Mouse (Mus musculus): ENCODE data around the gene Igsf21. TPM values are rescaled to one million over a fixed set of nuclear protein-coding genes. Genes with fewer than 3 reads are reported as not detected.

Igsf21 gene
- polyA plus RNA-seq, 1 experiment from 2014 or later, result 0.10 TPM

DNA sequence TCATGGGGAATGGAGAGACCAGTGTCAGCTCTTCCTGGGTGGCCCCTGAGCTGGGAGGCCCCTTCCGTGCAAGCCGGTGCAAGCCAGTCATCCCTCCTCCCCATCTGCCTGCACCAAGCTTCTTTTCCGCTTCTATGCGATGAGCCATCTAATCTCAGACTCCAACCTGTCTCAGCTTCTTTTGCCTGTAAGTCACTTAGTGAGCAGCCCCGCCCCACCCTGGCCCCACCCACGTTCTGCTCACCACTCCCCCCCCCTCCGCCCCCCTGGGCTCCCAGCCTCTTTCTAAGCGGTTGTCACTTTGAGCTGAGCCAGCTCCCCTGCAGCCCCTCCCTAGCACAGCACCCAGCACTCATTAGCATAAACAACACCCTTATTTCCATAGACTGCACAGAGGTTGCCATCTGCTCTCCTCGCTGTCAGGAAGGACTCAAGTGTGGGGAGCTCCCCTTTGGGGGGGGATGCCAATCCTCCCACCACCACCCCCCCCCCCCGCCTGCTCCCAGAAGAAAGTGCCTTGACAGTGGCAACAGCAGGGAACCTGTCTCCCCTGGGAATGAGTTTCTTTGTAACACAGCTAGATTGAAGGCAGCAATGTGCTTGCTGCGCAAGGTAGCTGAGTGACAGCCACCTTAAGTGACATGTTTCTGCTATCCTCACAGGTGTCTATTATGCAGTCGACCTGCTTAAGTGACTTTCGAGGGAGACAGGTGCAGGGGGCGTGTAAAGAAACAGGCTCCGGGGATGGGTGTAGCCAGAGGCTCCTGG is 176.8 kb downstream of the Igsf21 start:
- Histone ChIP-seq H3K4me1 (replicated peaks) (no peaks in the 10 kb centered on the region), H3K36me3 (no peaks in the 10 kb centered on the region), H3K9me3 (replicated peaks) (no peaks in the 10 kb centered on the region; the same call in 1 of the 2 replicates), H3K4me3 (no peak overlapping the region), H3K27me3 (peaks cover 42% of the 10 kb centered on the region), H3K4me2 (no peak overlapping the region), H3K27ac (no peak overlapping the region), H3K9ac (no peak overlapping the region)
- 0 out of 2 replicates have a peak, but pooled peaks have one; percentile 14 for ATAC-seq (replicated peaks; ENCODE audit: insufficient number of reproducible peaks, insufficient read depth, low FRiP score, low read depth)
- 7% methylated on average over 15 of the region's 15 CpGs for WGBS

DNA sequence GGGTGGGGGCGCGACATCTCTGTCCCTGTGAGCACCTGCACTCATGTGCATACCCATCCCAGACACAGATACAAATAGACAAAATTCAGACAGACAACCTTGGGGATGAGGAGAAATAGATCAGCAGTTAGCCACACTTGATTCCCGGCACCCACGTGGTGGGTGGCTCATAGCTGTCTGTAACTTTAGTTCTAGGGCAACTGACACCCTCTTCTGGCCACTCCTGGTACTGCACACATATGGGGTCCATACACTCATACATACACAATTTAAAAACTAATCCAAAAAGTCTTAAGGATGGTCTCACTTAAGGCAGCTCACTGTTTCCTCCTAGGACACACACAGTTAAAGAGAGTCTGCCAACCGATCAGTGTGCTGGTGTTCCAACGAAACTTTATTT is 178.1 kb downstream of the Igsf21 start:
- H3K27me3 ChIP-seq, result peaks cover 42% of the 10 kb centered on the region
- no peak overlapping the region for H3K9ac ChIP-seq
- H3K4me3 ChIP-seq, result no peak overlapping the region
- H3K4me2 ChIP-seq, result no peak overlapping the region
- H3K9me3 ChIP-seq (replicated peaks), result no peaks in the 10 kb centered on the region; the same call in 1 of the 2 replicates
- no peak overlapping the region for H3K27ac ChIP-seq
- no peaks in the 10 kb centered on the region for H3K4me1 ChIP-seq (replicated peaks)
- WGBS, result 92% methylated on average over 6 of the region's 6 CpGs
- ATAC-seq (replicated peaks; ENCODE audit: insufficient number of reproducible peaks, insufficient read depth, low FRiP score, low read depth), result no peak
- no peaks in the 10 kb centered on the region for H3K36me3 ChIP-seq

DNA sequence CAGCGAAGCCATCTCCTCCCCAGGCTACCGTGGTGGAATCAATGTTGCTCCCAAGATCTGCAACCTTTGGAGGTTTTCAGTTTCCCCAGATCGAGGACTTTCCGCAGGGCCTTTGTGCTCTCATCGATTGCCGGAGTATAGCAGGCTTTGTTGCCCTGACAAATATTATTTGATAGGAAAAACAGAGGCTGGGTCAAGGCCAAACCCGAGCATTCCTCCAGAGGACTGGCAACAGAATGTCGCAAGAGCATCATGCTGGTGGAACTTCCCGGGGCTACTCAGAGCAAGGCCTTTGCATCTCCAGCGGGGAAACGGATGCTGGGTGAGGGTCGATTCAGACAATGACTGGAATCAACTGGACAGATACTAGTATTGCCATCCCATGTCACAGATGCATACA is 180.6 kb downstream of the Igsf21 start:
- no peak overlapping the region for H3K4me3 ChIP-seq
- no peak for ATAC-seq (replicated peaks; ENCODE audit: insufficient number of reproducible peaks, insufficient read depth, low FRiP score, low read depth)
- no peak overlapping the region for H3K4me2 ChIP-seq
- no peaks in the 10 kb centered on the region for H3K4me1 ChIP-seq (replicated peaks)
- peaks cover 22% of the 10 kb centered on the region for H3K27me3 ChIP-seq
- 86% methylated on average over 12 of the region's 12 CpGs for WGBS
- H3K9ac ChIP-seq, result no peak overlapping the region
- no peak overlapping the region for H3K27ac ChIP-seq
- no peaks in the 10 kb centered on the region; the same call in 1 of the 2 replicates for H3K9me3 ChIP-seq (replicated peaks)
- no peaks in the 10 kb centered on the region for H3K36me3 ChIP-seq

DNA sequence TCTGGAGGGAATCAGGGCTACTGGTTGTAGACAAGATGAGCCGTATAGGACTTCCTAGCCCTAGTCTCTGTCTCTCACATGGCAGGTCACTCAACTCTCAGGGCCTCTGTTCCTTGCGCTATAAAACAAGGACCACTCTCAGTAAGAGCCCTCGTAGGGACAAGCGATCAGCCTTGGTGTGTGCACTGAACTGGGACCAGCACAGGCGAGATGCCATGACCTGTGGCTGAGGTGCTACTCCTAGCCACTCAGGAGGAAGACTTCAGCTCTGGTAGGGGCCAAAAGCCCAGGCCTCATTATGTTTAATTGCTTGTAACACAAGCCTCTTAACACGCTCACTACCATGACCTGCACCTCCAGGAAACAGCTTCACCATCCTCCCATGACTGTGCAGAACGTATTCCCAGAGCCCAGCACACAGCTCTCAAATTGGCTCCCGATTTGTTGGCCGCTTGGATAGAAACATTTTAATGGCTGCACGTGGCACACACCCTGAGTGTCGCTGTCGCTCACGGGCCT is 183.4 kb downstream of the Igsf21 start:
- no peak overlapping the region for H3K4me2 ChIP-seq
- no peak overlapping the region for H3K27ac ChIP-seq
- peaks cover 3% of the 10 kb centered on the region; the same call in 1 of the 2 replicates for H3K27me3 ChIP-seq
- WGBS, result 80% methylated on average over 13 of the region's 13 CpGs
- H3K9me3 ChIP-seq (replicated peaks), result no peaks in the 10 kb centered on the region
- no peaks in the 10 kb centered on the region for H3K4me1 ChIP-seq (replicated peaks)
- H3K9ac ChIP-seq, result no peak overlapping the region
- ATAC-seq (replicated peaks; ENCODE audit: insufficient number of reproducible peaks, insufficient read depth, low FRiP score, low read depth), result no peak
- no peak overlapping the region for H3K4me3 ChIP-seq
- H3K36me3 ChIP-seq, result no peaks in the 10 kb centered on the region

DNA sequence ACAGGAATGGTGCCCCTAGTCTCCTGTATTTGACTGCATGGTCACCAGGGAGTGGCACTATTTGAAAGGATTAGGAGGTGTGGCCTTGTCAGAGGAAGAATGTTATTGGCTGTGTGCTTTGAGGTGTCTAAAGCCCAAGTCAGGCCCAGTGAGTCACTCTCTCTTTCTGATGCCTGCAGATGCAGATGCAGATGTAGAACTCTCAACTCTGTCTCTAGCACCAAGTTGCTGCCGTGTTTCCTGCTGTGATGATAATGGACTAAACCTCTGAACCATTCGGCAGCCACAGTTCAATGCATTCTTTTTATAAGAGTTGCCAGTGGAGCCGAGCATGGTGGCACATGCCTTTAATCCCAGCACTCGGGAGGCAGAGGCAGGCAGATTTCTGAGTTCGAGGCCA is 186.3 kb downstream of the Igsf21 start:
- no peaks in the 10 kb centered on the region for H3K4me1 ChIP-seq (replicated peaks)
- H3K4me3 ChIP-seq, result no peak overlapping the region
- H3K27me3 ChIP-seq, result no peaks in the 10 kb centered on the region
- no peak overlapping the region for H3K4me2 ChIP-seq
- WGBS, result 78% methylated on average over 5 of the region's 5 CpGs
- no peak for ATAC-seq (replicated peaks; ENCODE audit: insufficient number of reproducible peaks, insufficient read depth, low FRiP score, low read depth)
- H3K27ac ChIP-seq, result no peak overlapping the region
- H3K9me3 ChIP-seq (replicated peaks), result no peaks in the 10 kb centered on the region
- H3K9ac ChIP-seq, result no peak overlapping the region
- H3K36me3 ChIP-seq, result no peaks in the 10 kb centered on the region

DNA sequence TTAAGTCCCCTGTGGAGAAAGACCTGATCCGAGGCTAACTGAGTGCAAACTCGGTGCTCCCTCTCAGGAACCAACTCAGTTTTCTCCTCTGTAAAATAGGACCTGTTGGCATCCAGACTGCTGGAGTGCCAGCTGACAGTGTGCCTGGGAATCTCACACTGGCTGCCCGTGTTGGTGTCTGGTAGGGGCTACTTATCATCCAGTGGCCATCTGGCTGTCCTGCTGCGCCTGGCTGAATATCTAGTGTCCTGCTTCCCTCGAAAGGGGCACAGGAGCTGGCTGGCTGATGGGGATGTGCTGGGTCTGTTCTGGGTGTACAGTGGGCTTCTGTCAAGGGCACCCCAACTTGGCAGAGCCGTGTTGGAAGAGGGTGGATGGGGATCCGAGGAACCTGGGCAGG is 193.5 kb downstream of the Igsf21 start:
- H3K4me3 ChIP-seq, result no peak overlapping the region
- no peaks in the 10 kb centered on the region for H3K36me3 ChIP-seq
- no peak overlapping the region for H3K27ac ChIP-seq
- no peak for ATAC-seq (replicated peaks; ENCODE audit: insufficient number of reproducible peaks, insufficient read depth, low FRiP score, low read depth)
- H3K27me3 ChIP-seq, result no peaks in the 10 kb centered on the region
- no peaks in the 10 kb centered on the region for H3K4me1 ChIP-seq (replicated peaks)
- no peak overlapping the region for H3K9ac ChIP-seq
- H3K9me3 ChIP-seq (replicated peaks), result no peaks in the 10 kb centered on the region
- 63% methylated on average over 7 of the region's 7 CpGs for WGBS
- H3K4me2 ChIP-seq, result no peak overlapping the region

DNA sequence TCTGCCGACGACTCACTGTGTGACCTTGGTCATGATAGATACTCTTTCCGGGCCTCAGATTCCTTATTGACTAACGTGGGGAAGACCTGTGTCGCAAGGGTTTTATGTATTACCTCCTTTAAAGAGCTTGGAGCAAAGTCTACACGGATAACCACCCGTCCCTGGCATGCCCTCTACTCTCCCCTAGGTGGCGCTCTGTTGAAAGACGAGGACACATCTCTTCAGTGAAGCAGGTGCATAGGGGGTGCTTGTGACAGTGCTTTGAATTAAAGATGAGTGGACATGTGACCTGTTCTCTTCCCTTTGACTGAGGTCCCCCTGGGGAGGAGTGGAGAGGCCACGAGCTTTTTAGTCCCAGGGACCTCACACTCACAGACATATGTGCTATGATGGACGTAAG is 194.0 kb downstream of the Igsf21 start:
- H3K27ac ChIP-seq, result no peak overlapping the region
- H3K4me3 ChIP-seq, result no peak overlapping the region
- no peaks in the 10 kb centered on the region for H3K9me3 ChIP-seq (replicated peaks)
- no peak for ATAC-seq (replicated peaks; ENCODE audit: insufficient number of reproducible peaks, insufficient read depth, low FRiP score, low read depth)
- no peaks in the 10 kb centered on the region for H3K36me3 ChIP-seq
- H3K9ac ChIP-seq, result no peak overlapping the region
- no peak overlapping the region for H3K4me2 ChIP-seq
- H3K4me1 ChIP-seq (replicated peaks), result no peaks in the 10 kb centered on the region
- no peaks in the 10 kb centered on the region for H3K27me3 ChIP-seq
- 52% methylated on average over 11 of the region's 11 CpGs for WGBS

DNA sequence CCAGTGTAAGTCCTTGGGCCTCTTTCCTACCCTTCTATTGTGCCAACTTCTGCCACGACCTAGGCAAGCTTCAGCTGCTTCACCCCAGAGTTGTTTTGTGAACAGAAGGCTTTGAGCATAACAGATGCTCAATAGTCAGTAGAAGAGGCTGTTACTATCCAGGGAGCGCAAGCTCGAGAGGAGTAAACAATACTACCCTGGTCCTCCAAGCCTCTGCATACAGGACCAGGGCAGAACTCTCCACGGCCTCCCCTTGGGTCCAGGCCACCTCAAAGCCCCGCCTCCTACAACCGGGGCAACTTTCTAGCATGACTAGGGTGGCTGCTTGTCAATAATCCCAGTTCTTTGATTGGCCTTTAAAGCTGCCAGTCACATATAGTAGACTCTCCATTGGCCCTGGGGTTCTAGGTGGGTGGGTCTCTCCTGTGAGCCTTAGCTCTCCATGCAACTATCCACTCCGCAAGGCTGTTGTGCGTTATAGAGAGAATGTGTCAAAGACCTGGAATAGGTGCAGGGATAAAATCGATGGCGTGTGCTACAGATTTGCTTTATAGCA is 198.7 kb downstream of the Igsf21 start:
- ATAC-seq (replicated peaks; ENCODE audit: insufficient number of reproducible peaks, insufficient read depth, low FRiP score, low read depth), result no peak
- no peak overlapping the region for H3K9ac ChIP-seq
- WGBS, result 64% methylated on average over 10 of the region's 10 CpGs

DNA sequence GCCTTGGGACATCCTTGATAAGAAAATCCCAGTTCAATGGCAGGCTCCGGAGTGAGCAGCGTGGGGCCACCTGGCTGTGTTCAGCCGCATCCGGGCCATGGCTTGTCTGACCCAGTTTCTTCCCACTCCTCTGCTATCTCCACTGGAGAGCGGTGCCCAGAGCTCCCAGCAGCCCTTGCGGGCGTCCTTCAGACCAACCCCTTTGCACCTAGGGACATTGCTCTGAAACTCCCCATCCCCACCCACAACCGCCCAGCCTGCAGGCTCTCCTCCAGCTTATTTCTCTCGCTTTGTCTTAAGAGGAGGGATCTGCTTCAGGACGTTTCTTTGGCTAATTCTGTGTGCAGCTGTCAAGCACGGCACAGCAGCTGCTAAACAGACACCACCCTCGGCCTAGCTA is 202.6 kb downstream of the Igsf21 start:
- WGBS, result 26% methylated on average over 12 of the region's 12 CpGs
- no peak overlapping the region for H3K9ac ChIP-seq
- no peak; the same call in 1 of the 2 replicates for ATAC-seq (replicated peaks; ENCODE audit: insufficient number of reproducible peaks, insufficient read depth, low FRiP score, low read depth)
- peaks cover 3% of the 10 kb centered on the region; the same call in 1 of the 2 replicates for H3K4me1 ChIP-seq (replicated peaks)
- 0 out of 2 replicates have a peak, but pooled peaks cover 5% of the 10 kb centered on the region for H3K9me3 ChIP-seq (replicated peaks)
- H3K27ac ChIP-seq, result no peak overlapping the region
- no peak overlapping the region for H3K4me2 ChIP-seq
- peaks cover 23% of the 10 kb centered on the region for H3K27me3 ChIP-seq
- no peaks in the 10 kb centered on the region for H3K36me3 ChIP-seq
- no peak overlapping the region for H3K4me3 ChIP-seq

More for the DNA sequence above, 198.7 kb downstream of the Igsf21 start:
- Histone ChIP-seq H3K9me3 (replicated peaks) (no peaks in the 10 kb centered on the region), H3K27ac (no peak overlapping the region), H3K4me3 (no peak overlapping the region), H3K4me2 (no peak overlapping the region), H3K4me1 (replicated peaks) (peaks cover 3% of the 10 kb centered on the region; the same call in 1 of the 2 replicates), H3K36me3 (no peaks in the 10 kb centered on the region), H3K27me3 (0 out of 2 replicates have a peak, but pooled peaks cover 2% of the 10 kb centered on the region)

DNA sequence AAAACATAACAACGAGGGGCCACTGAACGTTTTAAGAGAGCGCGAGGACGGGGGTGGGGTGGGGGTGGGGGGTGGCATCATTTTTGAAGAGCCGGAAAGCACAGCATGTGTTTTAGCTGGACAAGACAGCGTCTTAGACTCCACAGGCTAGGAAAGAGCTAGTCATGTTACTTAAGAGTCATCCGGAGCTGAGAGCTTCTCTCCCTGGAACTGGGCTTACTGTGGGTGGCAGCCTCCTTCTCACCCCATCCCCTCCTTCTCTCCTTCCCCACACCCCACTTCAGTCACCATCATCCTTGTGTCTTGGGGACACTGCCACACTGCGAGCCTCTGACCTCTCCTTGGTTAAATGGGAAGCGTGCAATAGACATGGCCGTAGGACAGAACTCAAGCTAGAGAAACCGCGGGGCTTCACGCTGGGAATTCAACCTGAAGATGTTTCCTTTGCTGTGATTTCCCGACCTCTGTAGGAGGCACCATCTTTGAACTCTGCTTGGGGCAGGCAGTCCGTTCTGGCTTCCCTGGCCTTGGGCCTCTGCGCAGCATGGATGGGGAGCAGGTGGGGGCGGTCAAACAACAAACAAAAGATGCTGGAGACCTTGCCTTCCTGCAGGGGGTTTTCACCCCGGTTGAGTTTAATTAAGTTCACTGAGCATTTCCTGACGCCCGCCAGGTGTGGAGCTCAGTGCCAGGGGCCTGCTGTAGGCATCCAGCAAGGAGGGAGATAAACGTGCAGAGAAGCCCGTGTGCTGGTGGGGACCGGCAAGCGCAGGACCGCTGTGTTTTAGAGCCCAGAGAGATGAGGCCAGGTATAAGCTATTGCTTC is 207.8 kb downstream of the Igsf21 start:
- no peak overlapping the region for H3K4me3 ChIP-seq
- whole genome bisulfite sequencing, result 6% methylated on average over 26 of the region's 26 CpGs
- H3K9ac ChIP-seq, result no peak overlapping the region
- no peak overlapping the region for H3K4me2 ChIP-seq
- no peaks in the 10 kb centered on the region for H3K36me3 ChIP-seq
- no peak for ATAC-seq (replicated peaks; ENCODE audit: insufficient number of reproducible peaks, insufficient read depth, low FRiP score, low read depth)
- peaks cover 6% of the 10 kb centered on the region for H3K4me1 ChIP-seq (replicated peaks)
- no peak overlapping the region for H3K27ac ChIP-seq
- 0 out of 2 replicates have a peak, but pooled peaks cover 5% of the 10 kb centered on the region for H3K9me3 ChIP-seq (replicated peaks)
- peaks cover 71% of the 10 kb centered on the region for H3K27me3 ChIP-seq
